Mouse (Mus musculus): ENCODE measurements around the gene Surf4. TPM values are rescaled to one million over a fixed set of nuclear protein-coding genes. Genes with fewer than 3 reads are reported as not detected.
"Not testable (repeated sequence)": the region's sequence is repeated elsewhere in the genome, so short reads cannot be mapped to it uniquely, and the experiment has no call there.

The Surf4 gene
- total RNA-seq, 2 experiments from 2014 or later, result 110 to 117 TPM

DNA sequence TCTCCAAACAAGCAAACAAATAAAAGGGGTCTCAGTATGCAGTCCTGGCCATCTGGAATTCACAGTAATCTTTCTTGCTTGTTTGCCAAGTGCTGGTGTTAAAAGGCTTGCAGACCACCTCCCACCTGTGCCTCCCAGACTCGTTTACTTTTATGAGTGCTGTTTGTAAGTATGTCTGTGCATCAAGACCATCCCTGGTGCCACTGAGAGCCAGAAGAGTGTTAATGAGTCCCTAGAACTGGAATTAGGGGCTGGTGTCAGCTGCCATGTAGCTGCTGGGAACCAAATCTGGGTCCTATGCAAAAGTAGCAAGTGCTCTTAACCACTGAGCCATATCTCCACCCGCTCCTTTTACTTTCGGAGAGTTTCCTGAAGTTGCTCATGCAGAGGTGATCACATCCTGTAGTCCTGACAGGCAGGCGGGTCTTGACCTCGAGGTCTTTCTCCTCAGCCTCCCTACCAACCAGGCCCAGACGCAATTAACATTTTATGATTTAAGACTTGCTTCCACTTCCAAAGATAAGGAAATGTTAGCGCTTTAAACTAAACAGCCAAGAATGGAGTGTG is 31.8 kb downstream of the Surf4 start:
- no peak for DNase-seq

- no peak for DNase-seq
These were observed 33.0 kb downstream of the Surf4 start for GRCm38 (mm10) chr2:26900731-26901130.

GRCm38 (mm10) chr2:26895898-26896297 is 37.8 kb downstream of the Surf4 start:
- DNase-seq, result no peak

DNA sequence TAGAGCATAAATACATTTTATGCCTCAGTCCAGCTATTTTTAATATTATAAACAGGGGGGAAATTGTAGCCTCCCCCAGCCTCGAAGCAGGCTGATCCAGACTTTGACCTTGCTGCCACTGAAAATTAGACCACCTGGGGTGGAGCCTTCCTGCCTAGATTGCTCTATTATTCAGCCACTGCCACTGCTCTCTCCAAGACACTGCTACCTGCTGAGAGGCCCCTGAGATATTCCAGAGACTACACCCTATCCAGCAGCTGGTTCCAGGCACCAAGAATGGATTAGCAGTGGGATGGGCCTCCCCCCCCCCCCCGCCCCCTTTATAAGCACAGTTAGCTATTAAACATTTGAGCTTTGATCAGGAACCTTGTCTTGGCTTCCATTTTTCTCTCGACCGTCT is 47.6 kb downstream of the Surf4 start:
- DNase-seq, result not testable (repeated sequence)

- not testable (repeated sequence) for DNase-seq
These were observed 48.2 kb downstream of the Surf4 start for GRCm38 (mm10) chr2:26885541-26885940.

GRCm38 (mm10) chr2:26878571-26878970 is 55.2 kb downstream of the Surf4 start:
- DNase-seq, result no peak

DNA sequence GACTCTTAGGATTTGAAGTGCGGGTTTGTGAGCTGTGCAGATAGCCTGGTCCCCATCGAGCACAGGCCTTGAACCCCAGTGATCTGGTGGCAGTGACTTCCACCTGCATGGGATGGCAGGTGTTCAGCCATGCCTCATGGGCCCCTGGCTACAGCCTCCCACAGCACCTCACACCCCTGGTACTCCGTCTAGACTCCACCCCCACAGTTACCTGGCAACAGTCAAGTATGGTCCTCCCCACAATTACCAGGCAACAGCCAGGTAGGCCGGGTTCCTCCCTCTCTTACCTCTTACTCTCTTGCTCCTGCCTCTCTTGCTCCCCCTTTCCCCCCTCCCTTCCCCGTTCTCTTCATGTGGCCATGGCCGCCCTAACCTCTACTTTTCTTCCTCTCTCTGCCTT is 63.1 kb downstream of the Surf4 start:
- DNase-seq, result no peak

Other genes starting within 250 kb of the Surf4 start
- not detected for gene Abo, start 68.9 kb downstream of the Surf4 start, total RNA-seq (2021)
- 10 to 100 TPM; 14.7 to 15.7 TPM for gene Surf6, start 31.0 kb downstream of the Surf4 start, total RNA-seq (2021)
- gene Med22, start 23.3 kb downstream of the Surf4 start, total RNA-seq (2021), result 10 to 100 TPM; 30.2 to 36.1 TPM
- 100 to 1,000 TPM; 414 to 433 TPM for gene Rpl7a, start 23.2 kb downstream of the Surf4 start, total RNA-seq (2021)
- gene Surf2, start 17.6 kb downstream of the Surf4 start, total RNA-seq (2021), result 10 to 100 TPM; 16.4 to 17.4 TPM
- 10 to 100 TPM; 40.7 to 41.9 TPM for gene Surf1, start 17.4 kb downstream of the Surf4 start, total RNA-seq (2021)
- not detected for gene Stkld1, start 119 bp upstream of the Surf4 start, total RNA-seq (2021)
- 10 to 100 TPM; 19.1 to 20.4 TPM for gene Rexo4, start 30.5 kb upstream of the Surf4 start, total RNA-seq (2021)
- gene Adamts13, start 39.5 kb upstream of the Surf4 start, total RNA-seq (2021), result not detected
- gene Cacfd1, start 76.0 kb upstream of the Surf4 start, total RNA-seq (2021), result 10 to 100 TPM; 28.0 to 29.7 TPM
- gene Slc2a6, start 94.1 kb upstream of the Surf4 start, total RNA-seq (2021), result under 1 TPM; 0.18 to 0.24 TPM
- gene Mymk, start 138.3 kb upstream of the Surf4 start, total RNA-seq (2021), result not detected
- gene Adamtsl2, start 145.5 kb upstream of the Surf4 start, total RNA-seq (2021), result 10 to 100 TPM; 10.6 to 11.4 TPM
- gene Fam163b, start 208.6 kb upstream of the Surf4 start, total RNA-seq (2021), result under 1 TPM; 0.55 to 0.65 TPM
- gene Dbh, start 231.3 kb upstream of the Surf4 start, total RNA-seq (2021), result 1 to 10 TPM; 1.1 to 1.8 TPM

Measured in heart, postnatal 4 days (tissue).